Mouse (Mus musculus) spleen, adult 2 months (tissue): ENCODE measurements around the gene Banf1. TPM values are rescaled to one million over a fixed set of nuclear protein-coding genes. Genes with fewer than 3 reads are reported as not detected.
A peak's percentile ranks its signal among the peaks of the same experiment; 100 is the strongest.

ENCODE experiments used
- DNase-seq, 2 experiments: peaks; one replicate each; pipeline versions ENCODE4 v3.0.0 to v3.0.0-alpha.2; 2012 to 2021; ENCODE audit warnings: low spot score in 2 of 2, low read depth in 1 of 2
- H3K27ac ChIP-seq: fragments of 200-500 bp; 2 replicates; pipeline ENCODE4 v1.5.1; 2012; ENCODE audit warnings: low read length, inconsistent platforms; ENCODE audit not compliant: insufficient read depth
- H3K27me3 ChIP-seq: fragments of 200-500 bp; 2 replicates; pipeline ENCODE4 v1.6.1; 2012; ENCODE audit warnings: mild to moderate bottlenecking, moderate library complexity, low read length, inconsistent platforms; ENCODE audit not compliant: control insufficient read depth, insufficient read depth
- H3K36me3 ChIP-seq: fragments of 200-500 bp; 2 replicates; pipeline ENCODE4 v1.6.1; 2012; ENCODE audit warnings: mild to moderate bottlenecking, low read length, inconsistent platforms; ENCODE audit not compliant: control insufficient read depth, insufficient read depth
- H3K4me1 ChIP-seq: fragments of 200-500 bp; 2 replicates; pipeline ENCODE4 v1.6.1; 2011; ENCODE audit warnings: inconsistent platforms; ENCODE audit not compliant: control insufficient read depth, insufficient read depth, insufficient read length
- H3K4me3 ChIP-seq: fragments of 200-500 bp; 2 replicates; pipeline ENCODE4 v1.5.1; 2011; ENCODE audit warnings: mild to moderate bottlenecking, inconsistent platforms; ENCODE audit not compliant: insufficient read depth, insufficient read length; ENCODE audit errors: extremely low read depth
- CTCF ChIP-seq: fragments of 200-500 bp; IDR thresholded peaks from 2 replicates; pipeline ENCODE4 v1.5.1; 2011; ENCODE audit warnings: mild to moderate bottlenecking, inconsistent platforms; ENCODE audit not compliant: insufficient read depth, insufficient read length, insufficient replicate concordance; ENCODE audit errors: extremely low read depth
- POLR2A ChIP-seq: fragments of 200-500 bp; IDR thresholded peaks from 2 replicates; pipeline ENCODE4 v1.6.1; 2011; ENCODE audit warnings: low read depth, low read length, inconsistent platforms
- WGBS: fragments of 180-500 bp; shearing (Covaris S2); methylation state at CpG from one replicate; pipeline ENCODE4 v1.1.7; 2018; 5-methylcytosine and 5-hydroxymethylcytosine counted together
- polyA plus RNA-seq: library from polyadenylated mRNA; depleted of rRNA; stranded (reverse); fragments of >200 nt; gene quantifications from 2 replicates; pipeline ENCODE4 v1.2.3, GENCODE M21; 2012

The Banf1 gene
- polyA plus RNA-seq, 1 experiment, result 79.8 TPM

DNA sequence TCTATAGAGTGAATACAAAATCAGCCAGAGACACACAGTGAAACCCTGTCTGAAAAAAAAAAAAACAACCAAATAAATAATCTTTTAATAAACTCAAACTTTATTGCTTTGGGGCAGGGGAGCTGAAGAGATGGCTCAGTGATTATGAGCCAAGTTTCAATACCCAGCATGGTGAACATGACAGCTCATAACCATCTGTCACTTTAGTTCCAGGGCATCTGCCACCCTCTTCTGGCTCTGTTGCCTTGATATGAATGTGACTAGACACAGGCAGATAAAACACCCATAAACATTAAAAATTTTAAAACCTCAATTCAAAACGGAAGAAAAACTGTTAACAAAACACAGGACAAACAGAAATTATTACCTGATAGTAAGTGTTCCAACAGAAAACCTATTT, 10.5 kb upstream of the Banf1 start:
- TF ChIP-seq POLR2A (no peak), CTCF (no peak)
- H3K27ac ChIP-seq, result no peak overlapping the region
- 96% methylated on average over 1 of the region's 1 CpGs for WGBS
- H3K4me3 ChIP-seq, result no peak overlapping the region
- H3K27me3 ChIP-seq, result no peaks in the 10 kb centered on the region
- no peak for DNase-seq
- H3K4me1 ChIP-seq, result no peaks in the 10 kb centered on the region
- peaks cover 39% of the 10 kb centered on the region for H3K36me3 ChIP-seq

DNA sequence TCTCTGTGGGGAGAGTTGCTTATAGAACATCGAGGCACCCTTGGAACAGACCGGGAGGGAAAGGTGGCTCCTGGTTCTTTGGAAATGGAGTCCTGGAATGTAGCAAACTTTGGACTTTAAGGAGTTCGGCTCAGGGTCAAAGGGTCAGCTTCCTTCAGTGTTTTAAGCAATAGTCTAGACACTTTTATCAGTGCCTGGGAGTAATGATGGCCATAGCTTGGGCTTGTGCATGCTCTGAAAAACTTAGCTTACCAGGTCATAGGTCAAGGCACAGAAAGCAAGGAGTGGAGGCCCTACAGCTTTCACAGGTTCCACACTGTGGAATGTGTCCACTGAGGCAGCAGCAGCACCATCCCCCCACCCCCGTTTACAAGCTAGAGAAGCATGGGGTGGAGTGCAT, 7.8 kb upstream of the Banf1 start:
- H3K27ac ChIP-seq, result no peak overlapping the region
- no peak overlapping the region for H3K4me3 ChIP-seq
- DNase-seq, result no peak
- H3K36me3 ChIP-seq, result peaks cover 24% of the 10 kb centered on the region
- WGBS, result 91% methylated on average over 4 of the region's 4 CpGs
- no peaks in the 10 kb centered on the region for H3K27me3 ChIP-seq
- no peaks in the 10 kb centered on the region for H3K4me1 ChIP-seq
- TF ChIP-seq POLR2A (no peak), CTCF (no peak)

DNA sequence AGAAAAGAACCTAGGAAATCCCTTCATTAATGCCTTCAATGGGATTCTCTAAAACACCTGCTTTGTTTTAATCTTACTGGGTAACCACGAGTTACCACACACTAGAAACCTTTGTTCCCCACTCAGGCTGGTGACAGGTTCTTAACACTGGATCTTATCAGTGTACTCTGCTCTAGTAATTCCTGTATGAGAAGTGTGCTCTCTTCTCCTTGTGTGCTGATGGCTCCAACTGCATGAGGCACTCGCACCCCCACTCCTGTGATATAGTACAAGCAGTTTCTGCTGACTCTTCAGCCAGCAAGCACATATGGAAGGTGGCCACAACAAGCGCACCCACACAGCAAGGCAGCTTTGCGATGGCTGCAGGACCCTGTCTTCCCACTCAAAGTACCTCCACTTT, 7.2 kb upstream of the Banf1 start:
- no peak for TF ChIP-seq POLR2A
- no peak for TF ChIP-seq CTCF
- 85% methylated on average over 4 of the region's 4 CpGs for WGBS

DNA sequence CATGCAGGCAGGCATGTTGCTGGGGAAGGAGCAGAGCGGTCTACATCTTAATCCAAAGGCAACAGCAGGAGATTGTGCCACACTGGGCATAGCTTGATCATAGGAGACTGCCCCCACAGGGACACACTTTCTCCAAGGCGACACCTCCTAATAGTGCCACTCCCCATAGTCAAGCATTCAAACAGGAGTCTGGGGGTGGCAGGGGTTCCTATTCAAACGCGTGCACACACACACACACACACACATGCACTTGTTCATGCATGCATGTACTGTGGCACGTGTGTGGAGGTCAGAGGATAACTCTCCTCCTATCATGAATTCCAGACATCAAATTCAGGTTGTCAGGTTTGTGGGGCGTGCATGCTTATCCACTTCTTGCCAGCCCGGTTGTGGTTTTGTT, 5.8 kb upstream of the Banf1 start:
- DNase-seq, result no peak
- 91% methylated on average over 7 of the region's 7 CpGs for WGBS
- no peaks in the 10 kb centered on the region for H3K4me1 ChIP-seq
- no peaks in the 10 kb centered on the region for H3K27me3 ChIP-seq
- no peak overlapping the region for H3K4me3 ChIP-seq
- H3K36me3 ChIP-seq, result peaks cover 20% of the 10 kb centered on the region
- no peak overlapping the region for H3K27ac ChIP-seq
- TF ChIP-seq CTCF (no peak), POLR2A (no peak)

More for the DNA sequence above, 7.2 kb upstream of the Banf1 start:
- no peaks in the 10 kb centered on the region for H3K4me1 ChIP-seq
- no peak for DNase-seq
- H3K27me3 ChIP-seq, result no peaks in the 10 kb centered on the region
- H3K36me3 ChIP-seq, result peaks cover 21% of the 10 kb centered on the region
- H3K27ac ChIP-seq, result no peak overlapping the region
- no peak overlapping the region for H3K4me3 ChIP-seq

DNA sequence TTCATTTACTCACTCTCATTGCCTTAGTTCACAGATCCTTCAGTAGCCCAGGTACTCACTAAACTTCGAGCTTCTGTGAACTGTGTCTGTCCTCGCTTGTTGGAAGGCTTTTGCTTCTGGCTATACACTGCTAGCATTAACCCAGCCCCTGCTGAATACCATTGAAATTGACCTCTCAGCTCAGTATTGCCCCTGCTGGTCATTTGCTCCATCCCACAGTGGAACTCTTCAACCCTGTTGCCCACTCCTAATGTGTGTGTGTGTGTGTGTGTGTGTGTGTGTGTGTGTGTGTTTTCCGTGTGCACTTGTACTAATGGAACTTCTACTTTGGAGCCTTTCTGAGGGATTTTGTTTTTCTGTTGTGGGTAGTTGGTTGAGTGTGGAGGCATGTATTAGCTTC, 4.0 kb upstream of the Banf1 start:
- Histone ChIP-seq H3K4me3 (no peak overlapping the region), H3K27ac (no peak overlapping the region), H3K36me3 (peaks cover 20% of the 10 kb centered on the region), H3K4me1 (peaks cover 4% of the 10 kb centered on the region), H3K27me3 (no peaks in the 10 kb centered on the region)
- DNase-seq, result no peak
- TF ChIP-seq CTCF (no peak), POLR2A (no peak)
- 84% methylated on average over 3 of the region's 3 CpGs for WGBS

DNA sequence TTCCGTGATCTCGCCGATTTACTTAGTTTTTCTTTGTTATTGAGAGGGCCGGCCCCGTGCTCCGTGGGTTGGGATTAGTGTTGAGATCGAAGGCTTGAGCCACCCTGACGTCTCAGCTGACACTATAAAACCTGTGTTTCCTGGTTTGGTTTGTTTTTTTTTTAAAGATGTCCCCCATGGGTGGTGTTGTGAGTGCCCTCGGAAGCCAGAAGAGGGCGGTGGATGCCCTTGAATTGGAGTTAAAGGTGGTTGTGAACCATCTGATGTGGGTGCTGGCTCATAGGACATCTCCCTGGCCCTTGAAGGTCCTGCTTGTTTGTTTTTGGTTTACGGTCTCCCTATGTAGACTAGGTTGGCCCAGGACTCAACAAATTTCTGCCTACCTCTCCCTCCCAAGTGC, 487 bp upstream of the Banf1 start:
- Histone ChIP-seq H3K4me3 (peak overlapping the region; percentile 100), H3K36me3 (peaks cover 24% of the 10 kb centered on the region), H3K27me3 (no peaks in the 10 kb centered on the region), H3K4me1 (peaks cover 4% of the 10 kb centered on the region), H3K27ac (peak overlapping the region; percentile 99)
- TF ChIP-seq POLR2A (no peak), CTCF (peak; percentile 7; the same call in 1 of the 2 replicates)
- WGBS, result 10% methylated on average over 11 of the region's 11 CpGs
- DNase-seq, result no peak

DNA sequence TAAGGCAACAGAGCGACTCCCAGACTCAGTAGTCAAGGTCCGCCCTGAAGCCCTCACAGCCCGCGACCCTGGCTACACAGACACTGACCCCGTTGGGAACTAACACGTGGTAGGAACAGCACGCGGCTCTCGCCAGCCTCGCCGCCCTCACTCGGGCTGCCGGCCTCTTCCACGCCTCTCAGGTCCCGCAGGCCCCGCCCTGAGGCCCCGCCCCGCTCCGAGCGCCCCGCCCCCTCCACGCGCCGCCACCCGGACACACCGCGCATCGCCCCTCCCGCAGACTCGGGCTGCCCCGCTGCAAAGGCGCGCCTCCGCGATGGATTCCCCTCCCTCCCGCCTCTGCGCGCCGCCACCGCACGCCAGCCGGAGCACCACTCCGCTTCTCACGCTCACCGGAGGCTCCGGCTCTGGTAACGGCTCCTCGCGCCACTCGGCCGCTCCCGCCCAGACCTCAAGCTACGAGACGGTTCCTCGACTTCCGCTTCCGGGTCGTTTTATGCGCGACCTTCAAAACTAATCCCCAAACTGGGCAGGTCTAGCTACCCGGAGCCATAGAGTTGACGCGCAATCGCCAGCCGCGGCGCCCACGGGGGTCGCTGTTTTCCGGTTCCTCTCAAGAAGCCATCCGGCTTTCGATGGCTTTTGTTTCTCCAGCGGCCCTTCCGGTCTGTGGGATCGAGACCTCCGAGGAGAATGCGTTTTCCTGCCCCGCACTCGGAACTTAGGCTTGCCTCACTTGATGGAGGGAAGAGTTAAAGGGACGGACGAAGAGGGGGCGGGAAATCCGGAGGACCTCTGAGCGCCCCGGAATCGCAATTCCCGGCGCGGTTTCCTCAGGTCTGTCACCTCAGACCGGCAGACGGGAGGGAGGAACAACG, 554 bp downstream of the Banf1 start, which contains the start of gene Eif1ad:
Gene Eif1ad (plus strand): TSS at position 567 of the 878 bp plus-strand sequence.
- H3K4me3 ChIP-seq, result peak within 1 kb of the TSS; percentile 100
- peak; percentile 86 to 98 for DNase-seq
- peak; percentile 42; the same call in 1 of the 2 replicates for TF ChIP-seq CTCF
- 0 out of 2 replicates have a peak, but pooled peaks have one; percentile 23 for TF ChIP-seq POLR2A
- peaks cover 4% of the 10 kb centered on the region for H3K4me1 ChIP-seq
- no peaks in the 10 kb centered on the region for H3K27me3 ChIP-seq
- peaks cover 24% of the 10 kb centered on the region for H3K36me3 ChIP-seq
- under 1% methylated on average over 68 of the region's 92 CpGs for WGBS
- H3K27ac ChIP-seq, result peak within 1 kb of the TSS; percentile 99
